Mouse (Mus musculus) left cerebral cortex, postnatal 25 days (tissue): ENCODE measurements around the gene Angptl3. TPM values are rescaled to one million over a fixed set of nuclear protein-coding genes. Genes with fewer than 3 reads are reported as not detected.

Source experiments
- total RNA-seq, 2 experiments: library from RNA; stranded (reverse); gene quantifications; 2 replicates each; pipeline ENCODE4 v1.2.3; 2021

The Angptl3 gene
- total RNA-seq, 2 experiments from 2014 or later = not detected

Other genes with a start within 250 kb of the Angptl3 start
- 1 to 10 TPM; 2.4 to 2.7 TPM for gene Kank4, start 213.4 kb upstream of the Angptl3 start, total RNA-seq
- gene I0C0044D17Rik, start 207.1 kb upstream of the Angptl3 start, total RNA-seq = not detected
- gene Usp1, start 107.1 kb upstream of the Angptl3 start, total RNA-seq = 10 to 100 TPM; 20.1 to 21.4 TPM
- gene Dock7, start 90.0 kb downstream of the Angptl3 start, total RNA-seq = 10 to 100 TPM; 40.2 to 42.7 TPM
- gene Atg4c, start 163.0 kb downstream of the Angptl3 start, total RNA-seq = 10 to 100 TPM; 37.1 to 39.8 TPM